Mouse (Mus musculus) heart, embryonic 14.5 days (tissue): ENCODE measurements around the gene Nt5c2. TPM values are rescaled to one million over a fixed set of nuclear protein-coding genes. Genes with fewer than 3 reads are reported as not detected.
"Not testable (repeated sequence)": the region's sequence is repeated elsewhere in the genome, so short reads cannot be mapped to it uniquely, and the experiment has no call there.

Experiments
- ATAC-seq: fragments of 200-750 bp; cut with Nextera tagmentation; 2 replicates; pipeline ENCODE4 v1.8.0; 2017; ENCODE audit warnings: low read depth, moderate TSS enrichment; ENCODE audit not compliant: insufficient number of reproducible peaks, insufficient read depth, low FRiP score
- H3K27ac ChIP-seq, 2 experiments: fragments of 200-500 bp in 1 of 2; fragments of 300-500 bp in 1 of 2; sonication (generic) in 1 of 2; replicated peaks in 1 of 2; 2 replicates each; pipeline ENCODE4 v1.5.1; 2012 to 2014; ENCODE audit warnings: low read depth in 2 of 2, low read length in 2 of 2, control low read depth in 1 of 2, mild to moderate bottlenecking in 1 of 2, mixed read lengths in 1 of 2; ENCODE audit not compliant: control insufficient read depth in 1 of 2, insufficient read depth in 1 of 2
- H3K27me3 ChIP-seq: fragments of 300-500 bp; sonication (generic); 2 replicates; pipeline ENCODE4 v1.6.1; 2014; ENCODE audit warnings: mild to moderate bottlenecking, low read length, control low read depth; ENCODE audit not compliant: control insufficient read depth, insufficient read depth
- H3K36me3 ChIP-seq: fragments of 300-500 bp; sonication (generic); 2 replicates; pipeline ENCODE4 v1.6.1; 2014; ENCODE audit warnings: mild to moderate bottlenecking, control low read depth, low read length, mixed read lengths; ENCODE audit not compliant: control insufficient read depth, insufficient read depth
- H3K4me1 ChIP-seq, 2 experiments: fragments of 200-500 bp in 1 of 2; fragments of 300-500 bp in 1 of 2; sonication (generic) in 1 of 2; 2 replicates each; pipeline ENCODE4 v1.6.1; 2012 to 2014; ENCODE audit warnings: low read length in 2 of 2, control low read depth in 1 of 2, mixed read lengths in 1 of 2; ENCODE audit not compliant: control insufficient read depth in 2 of 2, insufficient read depth in 2 of 2
- H3K4me2 ChIP-seq: fragments of 300-500 bp; sonication (generic); 2 replicates; pipeline ENCODE4 v1.6.1; 2014; ENCODE audit warnings: mild to moderate bottlenecking, low read length
- H3K4me3 ChIP-seq, 2 experiments: fragments of 200-500 bp in 1 of 2; fragments of 300-500 bp in 1 of 2; sonication (generic) in 1 of 2; 2 replicates each; pipeline ENCODE4 v1.5.1; 2012 to 2014; ENCODE audit warnings: low read length in 2 of 2, mild to moderate bottlenecking in 2 of 2, control low read depth in 1 of 2, low read depth in 1 of 2, moderate library complexity in 1 of 2; ENCODE audit not compliant: control insufficient read depth in 1 of 2, insufficient read depth in 1 of 2
- H3K9ac ChIP-seq: fragments of 300-500 bp; sonication (generic); 2 replicates; pipeline ENCODE4 v1.6.1; 2014; ENCODE audit warnings: mild to moderate bottlenecking, low read length
- H3K9me3 ChIP-seq: fragments of 300-500 bp; sonication (generic); 2 replicates; pipeline ENCODE4 v1.6.1; 2016; ENCODE audit warnings: low read length, control low read depth; ENCODE audit not compliant: control insufficient read depth
- WGBS: fragments of 180-500 bp; shearing (Covaris S2); extraction: QIAGEN DNeasy Blood & Tissue Kit; methylation state at CpG from one replicate; pipeline ENCODE4 v1.1.7; 2014; 5-methylcytosine and 5-hydroxymethylcytosine counted together
- polyA plus RNA-seq: library from polyadenylated mRNA; unstranded; fragments of >200 nt; fragmentation: Nextera tagmentation; extraction: Ambion mirVana; gene quantifications from 2 replicates; pipeline ENCODE4 v1.2.1, GENCODE M21; 2014

Gene Nt5c2
- polyA plus RNA-seq, 1 experiment from 2014 or later: 126 TPM

GRCm38 (mm10) chr19:46998168-46998870 is 16.6 kb downstream of the Nt5c2 start:
- no peak overlapping the region for H3K9ac ChIP-seq
- 64% methylated on average over 8 of the region's 8 CpGs for WGBS
- no peak for ATAC-seq
- no peaks in the 10 kb centered on the region for H3K27me3 ChIP-seq
- no peak overlapping the region for H3K4me3 ChIP-seq
- no peaks in the 10 kb centered on the region for H3K9me3 ChIP-seq
- no peak overlapping the region for H3K4me2 ChIP-seq
- no peaks in the 10 kb centered on the region for H3K4me1 ChIP-seq
- no peaks in the 10 kb centered on the region for H3K36me3 ChIP-seq
- H3K27ac ChIP-seq: no peak overlapping the region

- no peaks in the 10 kb centered on the region for H3K27me3 ChIP-seq
- no peaks in the 10 kb centered on the region for H3K4me1 ChIP-seq
- WGBS: 69% methylated on average over 9 of the region's 9 CpGs
- ATAC-seq: no peak
- H3K27ac ChIP-seq: no peak overlapping the region
- H3K36me3 ChIP-seq: no peaks in the 10 kb centered on the region
- H3K9ac ChIP-seq: no peak overlapping the region
- H3K4me3 ChIP-seq: no peak overlapping the region
- no peaks in the 10 kb centered on the region for H3K9me3 ChIP-seq
- no peak overlapping the region for H3K4me2 ChIP-seq
Measured at GRCm38 (mm10) chr19:46996095-46996494, 18.9 kb downstream of the Nt5c2 start.

DNA sequence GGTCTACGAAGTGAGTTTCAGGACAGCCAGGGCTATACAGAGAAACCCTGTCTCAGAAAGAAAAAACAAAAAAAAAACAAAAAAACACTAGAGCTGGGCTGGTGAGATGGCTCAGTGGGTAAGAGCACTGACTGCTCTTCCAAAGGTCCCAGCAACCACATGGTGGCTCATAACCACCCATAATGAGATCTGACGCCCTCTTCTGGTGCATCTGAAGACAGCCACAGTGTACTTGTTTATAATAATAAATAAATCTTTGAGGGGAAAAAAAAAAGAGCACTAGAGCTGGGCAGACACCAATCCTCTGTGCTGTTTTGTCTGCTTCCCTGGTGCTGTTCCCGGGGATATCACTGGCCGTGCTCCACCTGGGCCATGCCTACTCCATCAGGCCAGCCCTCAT is 22.6 kb downstream of the Nt5c2 start:
- ATAC-seq, H3K27ac ChIP-seq, H3K27me3 ChIP-seq, H3K4me3 ChIP-seq, H3K9me3 ChIP-seq, H3K4me2 ChIP-seq, H3K36me3 ChIP-seq, H3K9ac ChIP-seq, H3K4me1 ChIP-seq: not testable (repeated sequence)
- 69% methylated on average over 4 of the region's 4 CpGs for WGBS

DNA sequence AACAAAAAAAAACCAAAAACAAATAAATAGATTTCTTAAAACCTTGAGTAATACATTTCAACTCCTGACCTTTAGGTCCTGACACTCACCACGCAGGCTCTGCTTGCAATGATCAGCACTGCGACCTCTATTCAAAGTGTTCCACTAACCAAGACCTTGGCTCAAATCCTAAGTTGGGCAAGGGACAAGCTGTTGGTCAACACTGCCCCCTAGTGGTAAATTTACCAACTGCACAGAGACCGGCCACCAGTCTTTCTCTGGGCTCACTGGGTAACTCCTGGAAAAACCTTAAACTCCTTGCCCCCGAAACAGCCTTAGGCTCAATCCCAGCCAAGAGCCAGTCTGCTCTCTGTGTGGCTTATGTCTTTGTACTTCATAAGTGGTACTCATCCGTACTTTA is 23.8 kb downstream of the Nt5c2 start:
- H3K9ac ChIP-seq: no peak overlapping the region
- no peaks in the 10 kb centered on the region for H3K27me3 ChIP-seq
- WGBS: 14% methylated on average over 5 of the region's 5 CpGs
- no peak for ATAC-seq
- no peaks in the 10 kb centered on the region for H3K9me3 ChIP-seq
- no peak overlapping the region for H3K27ac ChIP-seq
- H3K36me3 ChIP-seq: no peaks in the 10 kb centered on the region
- peaks cover 5% of the 10 kb centered on the region in 2 experiments; a peak in 3 of 4 replicates for H3K4me1 ChIP-seq
- no peak overlapping the region for H3K4me2 ChIP-seq
- H3K4me3 ChIP-seq: no peak overlapping the region

- not testable (repeated sequence) for H3K27me3 ChIP-seq, H3K36me3 ChIP-seq, H3K4me3 ChIP-seq, ATAC-seq, H3K9ac ChIP-seq, H3K4me2 ChIP-seq, H3K4me1 ChIP-seq, H3K27ac ChIP-seq, H3K9me3 ChIP-seq
- WGBS: 81% methylated on average over 8 of the region's 8 CpGs
Measured at GRCm38 (mm10) chr19:46990625-46991024, 24.3 kb downstream of the Nt5c2 start.

DNA sequence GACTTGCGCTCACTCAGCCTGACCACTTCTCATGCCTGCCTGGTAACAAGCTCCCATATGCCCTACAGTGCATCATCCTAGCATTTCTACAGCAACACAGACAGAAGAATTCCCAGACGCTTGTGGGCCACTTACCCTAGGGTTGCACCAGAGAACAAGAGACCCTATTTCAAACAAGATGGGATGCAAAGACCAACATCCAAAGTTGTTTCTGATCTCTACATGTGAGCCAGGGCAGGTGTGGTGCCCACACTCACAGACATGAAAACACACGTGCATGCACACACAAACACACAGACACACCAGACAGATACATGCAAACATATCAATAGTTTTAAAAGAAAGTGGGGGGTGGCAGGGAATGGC is 24.8 kb downstream of the Nt5c2 start:
- H3K27ac ChIP-seq: no peak overlapping the region
- no peak overlapping the region for H3K9ac ChIP-seq
- H3K36me3 ChIP-seq: no peaks in the 10 kb centered on the region
- H3K9me3 ChIP-seq: no peaks in the 10 kb centered on the region
- H3K4me1 ChIP-seq: peaks cover 5% of the 10 kb centered on the region in 2 experiments; a peak in 3 of 4 replicates
- H3K4me3 ChIP-seq: no peak overlapping the region
- WGBS: 75% methylated on average over 3 of the region's 3 CpGs
- ATAC-seq: no peak
- no peaks in the 10 kb centered on the region for H3K27me3 ChIP-seq
- H3K4me2 ChIP-seq: no peak overlapping the region

- Histone ChIP-seq H3K27me3 (no peaks in the 10 kb centered on the region), H3K27ac (no peak overlapping the region), H3K4me2 (no peak overlapping the region), H3K9ac (no peak overlapping the region), H3K9me3 (no peaks in the 10 kb centered on the region), H3K4me1 (peaks cover 5% of the 10 kb centered on the region in 2 experiments; a peak in 3 of 4 replicates), H3K4me3 (no peak overlapping the region), H3K36me3 (no peaks in the 10 kb centered on the region)
- peak; percentile 28; the same call in 1 of the 2 replicates for ATAC-seq
- 72% methylated on average over 20 of the region's 20 CpGs for WGBS
Measured at GRCm38 (mm10) chr19:46989479-46990152, 25.3 kb downstream of the Nt5c2 start.
